Mouse (Mus musculus): ENCODE measurements around the gene Macc1. TPM values are rescaled to one million over a fixed set of nuclear protein-coding genes. Genes with fewer than 3 reads are reported as not detected.
A peak's percentile ranks its signal among the peaks of the same experiment; 100 is the strongest.

Gene Macc1
- polyA plus RNA-seq, 1 experiment from 2014 or later: 0.08 TPM

GRCm38 (mm10) chr12:119426887-119427204, 112.8 kb downstream of the Macc1 start:
- Histone ChIP-seq H3K27ac (ENCODE audit: low read depth, low read length) (no peak overlapping the region), H3K9ac (ENCODE audit: low read length) (no peak overlapping the region), H3K9me3 (ENCODE audit: control insufficient read depth, low read length) (no peaks in the 10 kb centered on the region), H3K4me3 (ENCODE audit: low read depth, low read length) (no peak overlapping the region), H3K4me2 (ENCODE audit: low read depth) (no peak overlapping the region), H3K36me3 (ENCODE audit: control insufficient read depth, insufficient read depth, low read length) (no peaks in the 10 kb centered on the region), H3K4me1 (ENCODE audit: control insufficient read depth, insufficient read depth, low read length) (no peaks in the 10 kb centered on the region), H3K27me3 (ENCODE audit: control insufficient read depth, insufficient read depth, low read length) (no peaks in the 10 kb centered on the region)
- ATAC-seq (ENCODE audit: insufficient read depth, low FRiP score, low TSS enrichment) (peak; percentile 67; the same call in 1 of the 2 replicates), DNase-seq (ENCODE audit: low spot score) (peak; percentile 57)
- WGBS: 72% methylated on average over 1 of the region's 1 CpGs

DNA sequence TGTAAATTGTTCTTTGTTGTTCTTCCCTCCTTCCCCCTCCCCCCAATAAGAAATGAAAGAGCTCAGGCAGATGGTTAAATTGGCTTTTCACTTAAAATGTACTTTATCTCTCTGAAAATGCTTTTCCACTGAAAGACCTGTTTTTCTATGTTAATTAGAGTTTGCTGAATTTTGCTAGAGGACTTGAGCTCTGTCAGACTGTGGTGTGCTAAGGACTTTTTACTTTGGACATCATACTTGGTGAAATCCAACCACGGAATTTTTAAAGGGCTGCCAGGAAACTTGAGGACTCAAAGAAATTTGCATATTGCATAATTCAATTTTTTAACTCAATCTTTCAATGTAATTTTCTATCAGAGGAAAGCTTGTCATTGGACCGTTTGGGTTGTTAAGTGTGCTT, 126.7 kb downstream of the Macc1 start:
- H3K4me3 ChIP-seq (ENCODE audit: low read depth, low read length): no peak overlapping the region
- H3K36me3 ChIP-seq (ENCODE audit: control insufficient read depth, insufficient read depth, low read length): no peaks in the 10 kb centered on the region
- no peaks in the 10 kb centered on the region for H3K27me3 ChIP-seq (ENCODE audit: control insufficient read depth, insufficient read depth, low read length)
- ATAC-seq (ENCODE audit: insufficient read depth, low FRiP score, low TSS enrichment) (no peak), DNase-seq (ENCODE audit: low spot score) (no peak)
- H3K27ac ChIP-seq (ENCODE audit: low read depth, low read length): no peak overlapping the region
- H3K4me1 ChIP-seq (ENCODE audit: control insufficient read depth, insufficient read depth, low read length): no peaks in the 10 kb centered on the region
- no peak overlapping the region for H3K9ac ChIP-seq (ENCODE audit: low read length)
- WGBS: 74% methylated on average over 2 of the region's 2 CpGs
- no peak overlapping the region for H3K4me2 ChIP-seq (ENCODE audit: low read depth)
- no peaks in the 10 kb centered on the region for H3K9me3 ChIP-seq (ENCODE audit: control insufficient read depth, low read length)

- DNase-seq (ENCODE audit: low spot score) (no peak), ATAC-seq (ENCODE audit: insufficient read depth, low FRiP score, low TSS enrichment) (no peak)
- H3K9ac ChIP-seq (ENCODE audit: low read length): no peak overlapping the region
- H3K27me3 ChIP-seq (ENCODE audit: control insufficient read depth, insufficient read depth, low read length): no peaks in the 10 kb centered on the region
- H3K4me2 ChIP-seq (ENCODE audit: low read depth): no peak overlapping the region
- no peak overlapping the region for H3K4me3 ChIP-seq (ENCODE audit: low read depth, low read length)
- no peak overlapping the region for H3K27ac ChIP-seq (ENCODE audit: low read depth, low read length)
- H3K9me3 ChIP-seq (ENCODE audit: control insufficient read depth, low read length): no peaks in the 10 kb centered on the region
- 89% methylated on average over 2 of the region's 2 CpGs for WGBS
- H3K36me3 ChIP-seq (ENCODE audit: control insufficient read depth, insufficient read depth, low read length): no peaks in the 10 kb centered on the region
- no peaks in the 10 kb centered on the region for H3K4me1 ChIP-seq (ENCODE audit: control insufficient read depth, insufficient read depth, low read length)
Observed at GRCm38 (mm10) chr12:119450116-119450515, 136.0 kb downstream of the Macc1 start.

DNA sequence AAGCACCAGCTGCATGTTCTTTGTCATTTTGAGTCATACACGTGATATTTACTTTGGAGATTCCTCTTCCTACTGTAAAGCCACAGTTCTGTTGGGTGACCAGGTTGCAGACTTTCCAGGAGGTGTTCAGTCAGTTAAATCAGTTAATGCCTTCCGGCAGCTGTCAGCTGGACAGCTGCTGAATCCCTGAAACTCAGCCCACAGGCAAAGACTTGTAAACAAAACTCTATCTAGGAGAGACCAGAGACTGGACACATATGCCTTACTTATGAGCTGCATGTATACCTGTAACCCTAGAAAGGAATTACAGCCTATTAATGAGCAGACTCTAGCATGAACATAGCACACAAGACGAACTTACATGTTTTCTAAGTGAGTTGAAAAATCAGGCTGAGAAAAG, 137.2 kb downstream of the Macc1 start:
- Histone ChIP-seq H3K36me3 (ENCODE audit: control insufficient read depth, insufficient read depth, low read length) (no peaks in the 10 kb centered on the region), H3K27ac (ENCODE audit: low read depth, low read length) (no peak overlapping the region), H3K9me3 (ENCODE audit: control insufficient read depth, low read length) (no peaks in the 10 kb centered on the region), H3K4me2 (ENCODE audit: low read depth) (no peak overlapping the region), H3K9ac (ENCODE audit: low read length) (no peak overlapping the region), H3K27me3 (ENCODE audit: control insufficient read depth, insufficient read depth, low read length) (no peaks in the 10 kb centered on the region), H3K4me1 (ENCODE audit: control insufficient read depth, insufficient read depth, low read length) (no peaks in the 10 kb centered on the region), H3K4me3 (ENCODE audit: low read depth, low read length) (no peak overlapping the region)
- DNase-seq (ENCODE audit: low spot score) (no peak), ATAC-seq (ENCODE audit: insufficient read depth, low FRiP score, low TSS enrichment) (no peak)
- 77% methylated on average over 3 of the region's 3 CpGs for whole genome bisulfite sequencing

DNA sequence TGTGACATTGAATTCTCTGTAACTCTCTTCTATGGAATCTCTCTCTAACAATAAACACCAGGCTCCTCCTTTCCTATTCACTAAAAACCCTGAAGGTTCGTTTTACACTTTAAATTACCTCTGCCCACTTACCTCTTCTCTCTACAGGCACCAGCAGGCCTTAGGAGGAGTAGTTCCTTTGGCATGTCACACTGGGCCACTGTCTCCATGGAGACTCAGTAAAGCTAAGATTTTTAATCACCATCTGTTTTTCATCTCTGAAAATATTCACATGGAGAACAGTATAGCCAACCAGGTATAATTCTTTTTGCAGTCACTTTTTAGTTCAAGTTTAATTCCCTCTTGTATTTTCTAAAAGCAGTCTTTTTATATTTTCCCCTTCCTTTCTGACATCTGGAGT, 140.0 kb downstream of the Macc1 start:
- no peaks in the 10 kb centered on the region for H3K36me3 ChIP-seq (ENCODE audit: control insufficient read depth, insufficient read depth, low read length)
- no peak overlapping the region for H3K9ac ChIP-seq (ENCODE audit: low read length)
- no peak overlapping the region for H3K4me3 ChIP-seq (ENCODE audit: low read depth, low read length)
- H3K27ac ChIP-seq (ENCODE audit: low read depth, low read length): no peak overlapping the region
- no peaks in the 10 kb centered on the region for H3K27me3 ChIP-seq (ENCODE audit: control insufficient read depth, insufficient read depth, low read length)
- 18% methylated on average over 1 of the region's 1 CpGs for WGBS
- no peaks in the 10 kb centered on the region for H3K4me1 ChIP-seq (ENCODE audit: control insufficient read depth, insufficient read depth, low read length)
- no peak for ATAC-seq (ENCODE audit: insufficient read depth, low FRiP score, low TSS enrichment)
- no peak for DNase-seq (ENCODE audit: low spot score)
- no peaks in the 10 kb centered on the region for H3K9me3 ChIP-seq (ENCODE audit: control insufficient read depth, low read length)
- H3K4me2 ChIP-seq (ENCODE audit: low read depth): no peak overlapping the region

DNA sequence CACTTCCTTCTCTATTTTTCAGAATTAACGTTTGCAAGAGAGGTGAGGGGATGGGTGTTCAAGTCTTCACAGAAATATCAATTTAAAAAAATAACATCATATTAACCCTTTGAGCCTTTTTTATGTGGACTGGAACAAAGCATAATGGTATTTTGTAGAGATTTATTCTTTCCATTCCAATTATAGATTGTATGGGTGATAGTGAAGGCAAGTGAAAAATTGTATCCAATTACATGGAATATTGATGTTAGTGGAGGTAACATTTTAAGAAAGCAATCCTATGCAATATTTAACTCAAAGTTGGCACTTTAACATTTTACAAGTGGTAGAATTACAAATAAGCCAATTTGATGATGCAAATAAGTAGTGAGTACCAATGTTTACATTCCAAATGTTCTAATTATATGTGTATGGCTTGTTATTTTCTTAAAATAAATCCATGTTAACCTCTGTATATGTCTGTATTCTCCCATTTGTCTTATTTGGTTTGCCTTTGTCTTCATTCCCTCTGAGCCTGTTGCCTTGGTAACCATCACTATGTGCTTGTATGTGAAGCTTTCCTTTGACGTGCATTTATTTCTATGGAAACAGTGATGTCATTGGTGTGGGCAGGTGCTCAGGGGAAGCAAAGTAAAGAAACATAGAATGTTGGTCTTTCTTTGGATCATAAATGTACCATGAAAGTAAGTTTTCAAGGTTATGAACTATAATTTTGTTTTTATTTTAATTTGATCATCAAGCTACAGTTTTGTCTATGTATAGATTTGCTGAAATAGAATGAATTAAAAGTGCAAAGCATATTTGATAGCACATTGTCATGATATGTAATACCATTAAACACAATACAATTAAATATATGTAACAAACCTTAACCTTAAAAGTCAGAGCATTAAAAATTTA, 150.2 kb downstream of the Macc1 start:
- Histone ChIP-seq H3K4me3 (ENCODE audit: low read depth, low read length) (no peak overlapping the region), H3K9ac (ENCODE audit: low read length) (no peak overlapping the region), H3K27ac (ENCODE audit: low read depth, low read length) (no peak overlapping the region), H3K4me1 (ENCODE audit: control insufficient read depth, insufficient read depth, low read length) (no peaks in the 10 kb centered on the region), H3K9me3 (ENCODE audit: control insufficient read depth, low read length) (no peaks in the 10 kb centered on the region), H3K36me3 (ENCODE audit: control insufficient read depth, insufficient read depth, low read length) (no peaks in the 10 kb centered on the region), H3K27me3 (ENCODE audit: control insufficient read depth, insufficient read depth, low read length) (no peaks in the 10 kb centered on the region), H3K4me2 (ENCODE audit: low read depth) (no peak overlapping the region)
- ATAC-seq (ENCODE audit: insufficient read depth, low FRiP score, low TSS enrichment): peak; percentile 77
- 55% methylated on average over 2 of the region's 2 CpGs for WGBS
- no peak for DNase-seq (ENCODE audit: low spot score)

DNA sequence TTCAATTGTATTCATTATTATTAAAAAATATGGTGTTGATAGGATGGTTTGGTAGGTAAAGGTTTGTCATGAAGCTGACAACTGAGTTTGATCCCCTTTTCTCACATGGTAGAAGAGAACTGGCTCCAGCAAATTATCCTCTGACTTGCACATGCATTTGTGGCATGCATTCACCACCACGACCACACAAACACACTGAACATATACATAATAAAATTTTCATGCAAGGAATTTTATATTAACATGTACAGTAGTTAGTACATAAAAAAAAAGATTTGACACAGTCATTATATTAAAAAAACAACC, 150.8 kb downstream of the Macc1 start:
- no peak for DNase-seq (ENCODE audit: low spot score)
- H3K27ac ChIP-seq (ENCODE audit: low read depth, low read length): no peak overlapping the region

GRCm38 (mm10) chr12:119467656-119468055, 153.6 kb downstream of the Macc1 start:
- H3K4me2 ChIP-seq (ENCODE audit: low read depth): no peak overlapping the region
- H3K4me3 ChIP-seq (ENCODE audit: low read depth, low read length): no peak overlapping the region
- no peaks in the 10 kb centered on the region for H3K27me3 ChIP-seq (ENCODE audit: control insufficient read depth, insufficient read depth, low read length)
- DNase-seq (ENCODE audit: low spot score) (no peak), ATAC-seq (ENCODE audit: insufficient read depth, low FRiP score, low TSS enrichment) (no peak)
- H3K27ac ChIP-seq (ENCODE audit: low read depth, low read length): no peak overlapping the region
- WGBS: 58% methylated on average over 1 of the region's 1 CpGs
- no peak overlapping the region for H3K9ac ChIP-seq (ENCODE audit: low read length)
- no peaks in the 10 kb centered on the region for H3K36me3 ChIP-seq (ENCODE audit: control insufficient read depth, insufficient read depth, low read length)
- H3K9me3 ChIP-seq (ENCODE audit: control insufficient read depth, low read length): no peaks in the 10 kb centered on the region
- no peaks in the 10 kb centered on the region for H3K4me1 ChIP-seq (ENCODE audit: control insufficient read depth, insufficient read depth, low read length)

More for the DNA sequence above, 150.8 kb downstream of the Macc1 start:
- Histone ChIP-seq H3K27me3 (ENCODE audit: control insufficient read depth, insufficient read depth, low read length) (no peaks in the 10 kb centered on the region), H3K9me3 (ENCODE audit: control insufficient read depth, low read length) (no peaks in the 10 kb centered on the region), H3K4me3 (ENCODE audit: low read depth, low read length) (no peak overlapping the region), H3K9ac (ENCODE audit: low read length) (no peak overlapping the region), H3K4me2 (ENCODE audit: low read depth) (no peak overlapping the region), H3K36me3 (ENCODE audit: control insufficient read depth, insufficient read depth, low read length) (no peaks in the 10 kb centered on the region), H3K4me1 (ENCODE audit: control insufficient read depth, insufficient read depth, low read length) (no peaks in the 10 kb centered on the region)
- no peak for ATAC-seq (ENCODE audit: insufficient read depth, low FRiP score, low TSS enrichment)
- 74% methylated on average over 1 of the region's 1 CpGs for WGBS

- H3K36me3 ChIP-seq (ENCODE audit: control insufficient read depth, insufficient read depth, low read length): no peaks in the 10 kb centered on the region
- no peak overlapping the region for H3K27ac ChIP-seq (ENCODE audit: low read depth, low read length)
- no peaks in the 10 kb centered on the region for H3K27me3 ChIP-seq (ENCODE audit: control insufficient read depth, insufficient read depth, low read length)
- DNase-seq (ENCODE audit: low spot score) (peak; percentile 30), ATAC-seq (ENCODE audit: insufficient read depth, low FRiP score, low TSS enrichment) (peak; percentile 68; the same call in 1 of the 2 replicates)
- H3K4me2 ChIP-seq (ENCODE audit: low read depth): no peak overlapping the region
- H3K9ac ChIP-seq (ENCODE audit: low read length): no peak overlapping the region
- H3K4me1 ChIP-seq (ENCODE audit: control insufficient read depth, insufficient read depth, low read length): no peaks in the 10 kb centered on the region
- no peak overlapping the region for H3K4me3 ChIP-seq (ENCODE audit: low read depth, low read length)
- H3K9me3 ChIP-seq (ENCODE audit: control insufficient read depth, low read length): no peaks in the 10 kb centered on the region
Observed at GRCm38 (mm10) chr12:119470260-119470659, 156.2 kb downstream of the Macc1 start.
